In the genomic region with DNA sequence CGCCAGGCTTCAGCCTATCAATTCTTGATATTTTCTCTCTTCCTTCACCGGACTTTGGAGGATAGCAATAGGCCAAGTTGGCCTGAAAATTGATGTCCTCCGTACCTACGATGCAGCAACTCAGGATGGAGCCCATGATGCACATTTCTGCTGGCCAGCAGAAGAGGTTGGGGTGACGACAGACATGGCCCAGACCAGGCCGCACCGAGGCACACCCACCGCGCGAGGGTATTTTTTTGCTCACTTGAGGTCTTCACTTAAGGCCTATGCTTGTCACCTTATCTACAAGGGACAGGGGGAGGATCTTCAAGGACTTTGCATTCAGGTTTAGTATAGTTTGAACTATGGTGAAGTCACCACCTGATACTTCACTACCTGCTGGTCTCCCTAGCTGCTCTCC, we compare ENCODE assay signal across 10 mouse cellular contexts. TPM values are rescaled to one million over a fixed set of nuclear protein-coding genes. Genes with fewer than 3 reads are reported as not detected.
A peak's percentile ranks its signal among the peaks of the same experiment; 100 is the strongest.
DNase-seq lines count a peak whose midpoint lies in the region; ATAC-seq and TF ChIP-seq lines count a peak whose summit lies in the region.
"Had no signal": no experiment of that assay in that cellular context is flagged by ENCODE, and none has a peak within 500 bp of the region (broad histone marks: within the 10 kb centered on the region; RNA-seq: fewer than 3 reads in every experiment).

No protein-coding gene starts in this region.

- H3K4me2 ChIP-seq in lung, postnatal 0 days (replicated peaks; ENCODE audit: low read depth, low read length) = no peak overlapping the region
- peak overlapping the region; percentile 85 for H3K4me2 ChIP-seq in limb, embryonic 14.5 days (replicated peaks; ENCODE audit: low read depth, low read length, severe bottlenecking)
- H3K4me2 ChIP-seq in neural tube, embryonic 13.5 days = peak overlapping the region; percentile 79

- H3K27me3 ChIP-seq in lung, postnatal 0 days (replicated peaks; ENCODE audit: insufficient read depth, low read length) = no peaks in the 10 kb centered on the region
- no peaks in the 10 kb centered on the region for H3K27me3 ChIP-seq in limb, embryonic 14.5 days (ENCODE audit: control insufficient read depth, insufficient read depth, low read length)
- no peaks in the 10 kb centered on the region for H3K27me3 ChIP-seq in neural tube, embryonic 13.5 days
- H3K27me3 ChIP-seq: embryonic facial prominence, embryonic 13.5 days had no signal

- H3K27ac ChIP-seq in gastrocnemius, adult 2 months = peak overlapping the region; percentile 93
- 0 out of 2 replicates have a peak overlapping the region, but pooled peaks have one; percentile 94 for H3K27ac ChIP-seq in lung, postnatal 0 days (ENCODE audit: low read length)
- no peak overlapping the region for H3K27ac ChIP-seq in limb, embryonic 14.5 days (replicated peaks; ENCODE audit: low read depth, low read length)
- H3K27ac ChIP-seq in neural tube, embryonic 13.5 days (replicated peaks) = peak overlapping the region; percentile 91

- intact Hi-C loops in gastrocnemius, adult 2 months (cut with DNase I) = no loop called here

- TF ChIP-seq EP300 in lung, postnatal 0 days (IDR thresholded peaks at IDR 0.05) = no peak

- no peaks in the 10 kb centered on the region for H3K36me3 ChIP-seq in lung, postnatal 0 days (ENCODE audit: insufficient read depth, low read length)
- 0 out of 2 replicates have a peak, but pooled peaks cover 3% of the 10 kb centered on the region for H3K36me3 ChIP-seq in limb, embryonic 14.5 days (ENCODE audit: control insufficient read depth, insufficient read depth, low read length)
- no peaks in the 10 kb centered on the region for H3K36me3 ChIP-seq in neural tube, embryonic 13.5 days

- TF ChIP-seq CTCF in gastrocnemius, adult 2 months (IDR thresholded peaks at IDR 0.05) = no peak
- TF ChIP-seq CTCF in lung, postnatal 0 days (IDR thresholded peaks at IDR 0.05) = no peak

- ATAC-seq in lung, postnatal 0 days = no peak
- no peak for ATAC-seq in limb, embryonic 14.5 days (ENCODE audit: low FRiP score, low read depth)
- ATAC-seq in neural tube, embryonic 13.5 days (ENCODE audit: low read depth) = no peak

- H3K9me3 ChIP-seq in lung, postnatal 0 days (ENCODE audit: low read length) = no peaks in the 10 kb centered on the region
- H3K9me3 ChIP-seq in limb, embryonic 14.5 days (ENCODE audit: control insufficient read depth, low read length) = no peaks in the 10 kb centered on the region
- no peaks in the 10 kb centered on the region for H3K9me3 ChIP-seq in neural tube, embryonic 13.5 days
- H3K9me3 ChIP-seq: embryonic facial prominence, embryonic 13.5 days had no signal

- peaks cover 23% of the 10 kb centered on the region for H3K4me1 ChIP-seq in lung, postnatal 0 days (ENCODE audit: insufficient read depth, low read depth, low read length)
- peaks cover 18% of the 10 kb centered on the region for H3K4me1 ChIP-seq in limb, embryonic 14.5 days (ENCODE audit: control insufficient read depth, insufficient read depth, low read length)
- peaks cover 55% of the 10 kb centered on the region for H3K4me1 ChIP-seq in neural tube, embryonic 13.5 days (replicated peaks)

- H3K4me3 ChIP-seq in gastrocnemius, adult 2 months = no peak overlapping the region
- no peak overlapping the region for H3K4me3 ChIP-seq in lung, postnatal 0 days (ENCODE audit: low read depth, low read length)
- H3K4me3 ChIP-seq in limb, embryonic 14.5 days (replicated peaks; ENCODE audit: low read length) = 0 out of 2 replicates have a peak overlapping the region, but pooled peaks have one; percentile 87
- peak overlapping the region; percentile 94 for H3K4me3 ChIP-seq in neural tube, embryonic 13.5 days

- H3K9ac ChIP-seq in lung, postnatal 0 days (replicated peaks; ENCODE audit: low read depth) = no peak overlapping the region
- H3K9ac ChIP-seq in limb, embryonic 14.5 days (ENCODE audit: low read depth, low read length, severe bottlenecking) = no peak overlapping the region
- no peak overlapping the region for H3K9ac ChIP-seq in neural tube, embryonic 13.5 days

- DNase-seq in gastrocnemius, adult 2 months = no peak
- no peak for DNase-seq in gastrocnemius, adult 8-10 months (ENCODE audit: low spot score in 2 of 2)
- no peak for DNase-seq in lung, postnatal 0 days (ENCODE audit: low spot score)
- DNase-seq in lung, postnatal 10 days = no peak
- DNase-seq in limb, embryonic 14.5 days (ENCODE audit: low spot score) = no peak
- no peak for DNase-seq in c-Kit-positive CD71-positive TER-119-positive erythroid progenitor cells, embryonic 14.5 days (ENCODE audit: low spot score)
- DNase-seq in adrenal gland, adult 2 months = no peak
- DNase-seq: right cerebral cortex, postnatal 14 days had no signal

- 94% methylated on average over 10 of the region's 10 CpGs for WGBS in lung, postnatal 0 days
- 91% methylated on average over 10 of the region's 10 CpGs for WGBS in limb, embryonic 14.5 days
- 92% methylated on average over 10 of the region's 10 CpGs for WGBS in neural tube, embryonic 13.5 days

- no peak for TF ChIP-seq POLR2A in limb, embryonic 14.5 days (IDR thresholded peaks at IDR 0.05; ENCODE audit: borderline replicate concordance, extremely low read depth, insufficient read depth, insufficient read length)

RNA-seq across cellular contexts. Expression of a gene that starts 1.1 kb away (rescaled TPM):
- 10 to 100 TPM; 53.5 to 66.1 TPM for total RNA-seq in gastrocnemius, adult 2 months (2021)
- total RNA-seq in gastrocnemius, adult 8-10 months (2022) = 10 to 100 TPM; 52.1 to 66.7 (median 55.3) TPM
- 75.6 and 76.7 TPM in 2 replicates for polyA plus RNA-seq in lung, postnatal 0 days (2015; fragmentation: Nextera tagmentation; extraction: Ambion mirVana)
- 101 and 132 TPM in 2 replicates for polyA plus RNA-seq in limb, embryonic 14.5 days (2012; rRNA removed)
- 87.7 and 92.7 TPM in 2 replicates for polyA plus RNA-seq in limb, embryonic 14.5 days (2014; fragmentation: Nextera tagmentation; extraction: Ambion mirVana)
- polyA plus RNA-seq in neural tube, embryonic 13.5 days (2015; fragmentation: Nextera tagmentation; extraction: Ambion mirVana) = 105 and 110 TPM in 2 replicates
- 10 to 100 TPM; 79.3 to 87.4 TPM for total RNA-seq in adrenal gland, adult 2 months (2021)
- polyA plus RNA-seq in adrenal gland, adult 2 months (2012; rRNA removed) = 134 and 157 TPM in 2 replicates

RNA-seq across cellular contexts. Expression of a gene that starts 4.8 kb away (rescaled TPM):
- 10 to 100 TPM; 30.3 to 44.8 TPM for total RNA-seq in gastrocnemius, adult 2 months (2021)
- 10 to 100 TPM; 28.6 to 40.8 (median 34.3) TPM for total RNA-seq in gastrocnemius, adult 8-10 months (2022)
- polyA plus RNA-seq in lung, postnatal 0 days (2015; fragmentation: Nextera tagmentation; extraction: Ambion mirVana) = 33.7 and 39.5 TPM in 2 replicates
- 32.5 and 42.3 TPM in 2 replicates for polyA plus RNA-seq in limb, embryonic 14.5 days (2012; rRNA removed)
- polyA plus RNA-seq in limb, embryonic 14.5 days (2014; fragmentation: Nextera tagmentation; extraction: Ambion mirVana) = 42.0 and 44.3 TPM in 2 replicates
- 54.4 and 66.3 TPM in 2 replicates for polyA plus RNA-seq in neural tube, embryonic 13.5 days (2015; fragmentation: Nextera tagmentation; extraction: Ambion mirVana)
- 10 to 100 TPM; 32.8 to 37.8 TPM for total RNA-seq in adrenal gland, adult 2 months (2021)
- 59.7 and 68.0 TPM in 2 replicates for polyA plus RNA-seq in adrenal gland, adult 2 months (2012; rRNA removed)

RNA-seq across cellular contexts. Expression of a gene that starts 49.7 kb away (rescaled TPM):
- not detected for total RNA-seq in gastrocnemius, adult 2 months (2021)
- total RNA-seq in gastrocnemius, adult 8-10 months (2022) = not detected
- polyA plus RNA-seq in lung, postnatal 0 days (2015; fragmentation: Nextera tagmentation; extraction: Ambion mirVana) = 2.2 and 2.4 TPM in 2 replicates
- not detected in 2 replicates for polyA plus RNA-seq in limb, embryonic 14.5 days (2012; rRNA removed)
- 0.37 and 0.70 TPM in 2 replicates for polyA plus RNA-seq in limb, embryonic 14.5 days (2014; fragmentation: Nextera tagmentation; extraction: Ambion mirVana)
- 0.42 and 0.52 TPM in 2 replicates for polyA plus RNA-seq in neural tube, embryonic 13.5 days (2015; fragmentation: Nextera tagmentation; extraction: Ambion mirVana)
- total RNA-seq in adrenal gland, adult 2 months (2021) = not detected
- polyA plus RNA-seq in adrenal gland, adult 2 months (2012; rRNA removed) = not detected in 2 replicates

RNA-seq across cellular contexts. Expression of a gene that starts 53.6 kb away (rescaled TPM):
- total RNA-seq in gastrocnemius, adult 2 months (2021) = 10 to 100 TPM; 10.5 to 13.7 TPM
- total RNA-seq in gastrocnemius, adult 8-10 months (2022) = 10 to 100 TPM; 10.0 to 12.9 (median 12.7) TPM
- polyA plus RNA-seq in lung, postnatal 0 days (2015; fragmentation: Nextera tagmentation; extraction: Ambion mirVana) = 87.6 and 92.0 TPM in 2 replicates
- polyA plus RNA-seq in limb, embryonic 14.5 days (2012; rRNA removed) = 127 and 140 TPM in 2 replicates
- polyA plus RNA-seq in limb, embryonic 14.5 days (2014; fragmentation: Nextera tagmentation; extraction: Ambion mirVana) = 172 and 178 TPM in 2 replicates
- polyA plus RNA-seq in neural tube, embryonic 13.5 days (2015; fragmentation: Nextera tagmentation; extraction: Ambion mirVana) = 134 and 143 TPM in 2 replicates
- 10 to 100 TPM; 50.6 to 67.6 TPM for total RNA-seq in adrenal gland, adult 2 months (2021)
- polyA plus RNA-seq in adrenal gland, adult 2 months (2012; rRNA removed) = 125 and 130 TPM in 2 replicates

Comparison
In these comparisons a context has a peak if more than half of its experiments do, and no peak if none do; other contexts are left out.
1. H3K4me3 ChIP-seq: peak in limb, embryonic 14.5 days (single experiment) and neural tube, embryonic 13.5 days (single experiment); none in gastrocnemius, adult 2 months (single experiment) and lung, postnatal 0 days (single experiment).